Mouse (Mus musculus) liver, embryonic 12.5 days (tissue): ENCODE measurements around the gene Safb. TPM values are rescaled to one million over a fixed set of nuclear protein-coding genes. Genes with fewer than 3 reads are reported as not detected.
"Not testable (repeated sequence)": the region's sequence is repeated elsewhere in the genome, so short reads cannot be mapped to it uniquely, and the experiment has no call there.

Experiments used
- ATAC-seq: fragments of 200-750 bp; cut with Nextera tagmentation; 2 replicates; pipeline ENCODE4 v1.8.0; 2017; ENCODE audit warnings: moderate number of reproducible peaks, mild to moderate bottlenecking, moderate library complexity
- H3K27ac ChIP-seq: fragments of 300-500 bp; sonication (generic); 2 replicates; pipeline ENCODE4 v1.5.1; 2016; ENCODE audit warnings: mild to moderate bottlenecking
- H3K27me3 ChIP-seq: fragments of 300-500 bp; sonication (generic); replicated peaks from 2 replicates; pipeline ENCODE4 v1.6.1; 2016; ENCODE audit warnings: mild to moderate bottlenecking, moderate library complexity
- H3K36me3 ChIP-seq: fragments of 300-500 bp; sonication (generic); 2 replicates; pipeline ENCODE4 v1.6.1; 2016; ENCODE audit warnings: mild to moderate bottlenecking, moderate library complexity
- H3K4me1 ChIP-seq: fragments of 300-500 bp; sonication (generic); 2 replicates; pipeline ENCODE4 v1.6.1; 2016
- H3K4me2 ChIP-seq: fragments of 300-500 bp; sonication (generic); 2 replicates; pipeline ENCODE4 v1.6.1; 2016; ENCODE audit warnings: mild to moderate bottlenecking, moderate library complexity
- H3K4me3 ChIP-seq: fragments of 300-500 bp; sonication (generic); 2 replicates; pipeline ENCODE4 v1.5.1; 2016; ENCODE audit warnings: mild to moderate bottlenecking, moderate library complexity
- H3K9ac ChIP-seq: fragments of 300-500 bp; sonication (generic); 2 replicates; pipeline ENCODE4 v1.6.1; 2016; ENCODE audit warnings: mild to moderate bottlenecking, moderate library complexity
- H3K9me3 ChIP-seq: fragments of 300-500 bp; sonication (generic); replicated peaks from 2 replicates; pipeline ENCODE4 v1.6.1; 2016; ENCODE audit warnings: mild to moderate bottlenecking, moderate library complexity
- WGBS: fragments of 180-500 bp; shearing (Covaris S2); methylation state at CpG from one replicate; pipeline ENCODE4 v1.1.7; 2016; ENCODE audit not compliant: insufficient replicate concordance; 5-methylcytosine and 5-hydroxymethylcytosine counted together
- polyA plus RNA-seq: library from polyadenylated mRNA; unstranded; fragments of >200 nt; fragmentation: Nextera tagmentation; extraction: Ambion mirVana; gene quantifications from 2 replicates; pipeline ENCODE4 v1.2.1, GENCODE M21; 2016

Safb gene
- polyA plus RNA-seq, 1 experiment from 2014 or later = 79.1 TPM

- 95% methylated on average over 28 of the region's 28 CpGs for WGBS
- no peak for ATAC-seq
- peaks cover 11% of the 10 kb centered on the region for H3K4me1 ChIP-seq
- H3K27ac ChIP-seq = no peak overlapping the region
- peaks cover 97% of the 10 kb centered on the region for H3K36me3 ChIP-seq
- H3K4me3 ChIP-seq = no peak overlapping the region
- no peak overlapping the region for H3K4me2 ChIP-seq
- H3K9me3 ChIP-seq = no peaks in the 10 kb centered on the region
- H3K9ac ChIP-seq = no peak overlapping the region
- H3K27me3 ChIP-seq = no peaks in the 10 kb centered on the region
These were observed 18.8 kb downstream of the Safb start for GRCm38 (mm10) chr17:56603186-56604069.

GRCm38 (mm10) chr17:56604070-56604380 is 19.4 kb downstream of the Safb start:
- H3K4me3 ChIP-seq = no peak overlapping the region
- no peak overlapping the region for H3K9ac ChIP-seq
- H3K27me3 ChIP-seq = no peaks in the 10 kb centered on the region
- peaks cover 94% of the 10 kb centered on the region for H3K36me3 ChIP-seq
- H3K4me2 ChIP-seq = no peak overlapping the region
- WGBS = 86% methylated on average over 9 of the region's 9 CpGs
- H3K4me1 ChIP-seq = peaks cover 17% of the 10 kb centered on the region
- ATAC-seq = no peak
- H3K27ac ChIP-seq = no peak overlapping the region
- H3K9me3 ChIP-seq = no peaks in the 10 kb centered on the region

GRCm38 (mm10) chr17:56604422-56604821 is 19.8 kb downstream of the Safb start:
- Histone ChIP-seq H3K27me3 (no peaks in the 10 kb centered on the region), H3K9ac (no peak overlapping the region), H3K36me3 (peaks cover 90% of the 10 kb centered on the region), H3K4me2 (no peak overlapping the region), H3K4me3 (no peak overlapping the region), H3K4me1 (peaks cover 19% of the 10 kb centered on the region), H3K27ac (no peak overlapping the region), H3K9me3 (no peaks in the 10 kb centered on the region)
- 80% methylated on average over 3 of the region's 3 CpGs for WGBS
- no peak for ATAC-seq

GRCm38 (mm10) chr17:56605431-56605830 is 20.8 kb downstream of the Safb start:
- peaks cover 80% of the 10 kb centered on the region for H3K36me3 ChIP-seq
- H3K9ac ChIP-seq = no peak overlapping the region
- no peaks in the 10 kb centered on the region for H3K9me3 ChIP-seq
- H3K27ac ChIP-seq = no peak overlapping the region
- H3K4me1 ChIP-seq = peaks cover 25% of the 10 kb centered on the region
- no peaks in the 10 kb centered on the region for H3K27me3 ChIP-seq
- 83% methylated on average over 9 of the region's 9 CpGs for WGBS
- H3K4me2 ChIP-seq = no peak overlapping the region
- no peak overlapping the region for H3K4me3 ChIP-seq
- ATAC-seq = no peak

GRCm38 (mm10) chr17:56607521-56608062 is 23.0 kb downstream of the Safb start:
- H3K27ac ChIP-seq = 0 out of 2 replicates have a peak overlapping the region, but pooled peaks have one; percentile 3
- no peak overlapping the region for H3K9ac ChIP-seq
- H3K27me3 ChIP-seq = no peaks in the 10 kb centered on the region
- no peak for ATAC-seq
- peaks cover 47% of the 10 kb centered on the region for H3K4me1 ChIP-seq
- 82% methylated on average over 3 of the region's 3 CpGs for WGBS
- H3K9me3 ChIP-seq = no peaks in the 10 kb centered on the region
- peaks cover 58% of the 10 kb centered on the region for H3K36me3 ChIP-seq
- no peak overlapping the region for H3K4me3 ChIP-seq
- H3K4me2 ChIP-seq = peak overlapping the region; percentile 88

- H3K9me3 ChIP-seq = no peaks in the 10 kb centered on the region
- peak overlapping the region; percentile 83 for H3K27ac ChIP-seq
- WGBS = 23% methylated on average over 5 of the region's 5 CpGs
- H3K4me2 ChIP-seq = peak overlapping the region; percentile 88
- H3K36me3 ChIP-seq = peaks cover 47% of the 10 kb centered on the region
- H3K9ac ChIP-seq = peak overlapping the region; percentile 82
- ATAC-seq = no peak
- H3K27me3 ChIP-seq = no peaks in the 10 kb centered on the region
- H3K4me1 ChIP-seq = peaks cover 52% of the 10 kb centered on the region
- peak overlapping the region; percentile 73 for H3K4me3 ChIP-seq
These were observed 24.1 kb downstream of the Safb start for GRCm38 (mm10) chr17:56608699-56609098.

- peak within 1 kb of the TSS; percentile 73 for H3K4me3 ChIP-seq
- peak within 1 kb of the TSS; percentile 82 for H3K9ac ChIP-seq
- H3K27me3 ChIP-seq = no peaks in the 10 kb centered on the region
- H3K36me3 ChIP-seq = peaks cover 47% of the 10 kb centered on the region
- H3K4me2 ChIP-seq = peak within 1 kb of the TSS; percentile 88
- WGBS = under 1% methylated on average over 44 of the region's 44 CpGs
- H3K9me3 ChIP-seq = no peaks in the 10 kb centered on the region
- H3K4me1 ChIP-seq = peaks cover 59% of the 10 kb centered on the region
- peak; percentile 84 for ATAC-seq
- peak within 1 kb of the TSS; percentile 83 for H3K27ac ChIP-seq
These were observed 25.0 kb downstream of the Safb start, which contains the start of gene 2410015M20Rik for GRCm38 (mm10) chr17:56609452-56610171. Gene 2410015M20Rik, minus strand, starts transcription at chr17:56609771.

GRCm38 (mm10) chr17:56611323-56611722 is 26.7 kb downstream of the Safb start:
- no peak for ATAC-seq
- peak overlapping the region; percentile 88 for H3K4me2 ChIP-seq
- H3K27me3 ChIP-seq = no peaks in the 10 kb centered on the region
- peaks cover 47% of the 10 kb centered on the region for H3K36me3 ChIP-seq
- peak overlapping the region; percentile 47; the same call in 1 of the 2 replicates for H3K4me3 ChIP-seq
- WGBS = 59% methylated on average over 2 of the region's 2 CpGs
- H3K27ac ChIP-seq = peak overlapping the region; percentile 83
- H3K9me3 ChIP-seq = no peaks in the 10 kb centered on the region
- peaks cover 68% of the 10 kb centered on the region for H3K4me1 ChIP-seq
- no peak overlapping the region for H3K9ac ChIP-seq

GRCm38 (mm10) chr17:56611861-56612564 is 27.4 kb downstream of the Safb start:
- Histone ChIP-seq H3K9me3 (no peaks in the 10 kb centered on the region), H3K4me1 (peaks cover 68% of the 10 kb centered on the region), H3K9ac (peak overlapping the region; percentile 42), H3K4me2 (peak overlapping the region; percentile 88), H3K4me3 (peak overlapping the region; percentile 47), H3K27ac (peak overlapping the region; percentile 83), H3K27me3 (no peaks in the 10 kb centered on the region), H3K36me3 (peaks cover 47% of the 10 kb centered on the region)
- 5% methylated on average over 14 of the region's 14 CpGs for WGBS
- peak; percentile 45 for ATAC-seq

- peak overlapping the region; percentile 47; the same call in 1 of the 2 replicates for H3K4me3 ChIP-seq
- peak overlapping the region; percentile 88 for H3K4me2 ChIP-seq
- H3K9me3 ChIP-seq, H3K27me3 ChIP-seq, ATAC-seq: not testable (repeated sequence)
- peak overlapping the region; percentile 83 for H3K27ac ChIP-seq
- 53% methylated on average over 10 of the region's 10 CpGs for WGBS
- H3K36me3 ChIP-seq = peaks cover 47% of the 10 kb centered on the region
- H3K4me1 ChIP-seq = peaks cover 66% of the 10 kb centered on the region
- peak overlapping the region; percentile 42 for H3K9ac ChIP-seq
These were observed 27.9 kb downstream of the Safb start for GRCm38 (mm10) chr17:56612565-56612939.

- WGBS = under 1% methylated on average over 52 of the region's 52 CpGs
- Histone ChIP-seq H3K4me2 (peak within 1 kb of the TSS; percentile 88), H3K27ac (peak within 1 kb of the TSS; percentile 83), H3K9me3 (no peaks in the 10 kb centered on the region), H3K9ac (peak within 1 kb of the TSS; percentile 91), H3K4me1 (peaks cover 60% of the 10 kb centered on the region), H3K36me3 (peaks cover 47% of the 10 kb centered on the region), H3K4me3 (peak within 1 kb of the TSS; percentile 80), H3K27me3 (no peaks in the 10 kb centered on the region)
- ATAC-seq = peak; percentile 46
These were observed 28.7 kb downstream of the Safb start, which contains the start of gene Rpl36 for GRCm38 (mm10) chr17:56613236-56613844. Gene Rpl36, plus strand, starts transcription at chr17:56613416.
